Mouse (Mus musculus): ENCODE results near the gene Tuba8.

DNA sequence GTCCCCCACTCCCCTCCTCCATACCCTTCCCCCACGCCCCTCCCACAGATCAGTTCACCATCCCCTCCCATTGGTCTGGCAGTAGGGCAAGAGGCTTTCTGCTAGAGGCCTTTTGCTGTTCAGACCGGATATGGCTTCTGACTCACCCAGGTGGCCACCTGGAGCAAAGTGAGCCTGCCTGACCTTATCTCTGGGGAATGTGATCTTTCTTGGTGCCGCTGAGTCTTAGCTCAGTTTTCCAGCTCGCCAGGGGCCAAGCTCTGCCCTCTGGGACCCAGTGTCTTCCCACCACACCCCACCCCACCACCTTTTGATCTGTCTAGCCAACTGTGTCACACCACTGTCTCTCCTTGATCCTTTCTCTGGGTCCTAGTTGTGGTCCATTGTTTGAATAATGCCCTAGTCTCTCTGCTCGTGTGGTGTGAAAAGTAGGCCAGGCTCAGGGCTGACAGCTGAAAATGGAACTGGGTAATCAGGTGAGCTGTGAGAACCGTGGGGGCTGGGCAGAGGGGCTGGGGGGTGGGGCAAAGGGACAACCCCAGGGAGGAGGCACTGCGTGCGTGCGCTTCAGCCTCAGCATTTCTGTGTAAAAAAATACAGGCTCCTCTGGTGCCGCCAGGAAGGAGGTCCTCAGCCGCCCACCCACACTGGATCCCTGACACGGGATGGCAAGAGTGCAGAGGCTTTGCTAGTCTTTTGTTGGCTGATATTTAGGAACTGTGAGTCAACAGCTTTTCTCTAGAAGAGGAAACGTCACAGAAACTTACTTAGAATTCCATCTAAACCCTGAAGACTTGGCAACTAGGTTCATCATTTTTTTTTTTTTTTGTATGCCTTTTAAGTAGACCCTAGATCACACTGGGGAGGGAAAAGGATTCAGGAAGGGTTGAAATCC is 16.2 kb upstream of the Tuba8 start:
- TF ChIP-seq CTCF (IDR thresholded peaks at IDR 0.05; ENCODE audit: low read depth) (no peak), EP300 (IDR thresholded peaks at IDR 0.05; ENCODE audit: low read depth) (no peak)
